Mouse (Mus musculus) small intestine, adult 2 months (tissue): ENCODE data around the gene Dst.

Source experiments
- CTCF ChIP-seq: fragments of 200-500 bp; IDR thresholded peaks from 2 replicates; pipeline ENCODE4 v1.5.1; 2012; ENCODE audit warnings: low read depth, mild to moderate bottlenecking, control low read depth, inconsistent platforms, low read length, moderate library complexity, mixed read lengths; ENCODE audit not compliant: insufficient replicate concordance, insufficient read length; ENCODE audit errors: extremely low read depth
- POLR2A ChIP-seq: fragments of 200-500 bp; IDR thresholded peaks from 2 replicates; pipeline ENCODE4 v1.6.1; 2012; ENCODE audit warnings: low read depth, mild to moderate bottlenecking, control low read depth, inconsistent platforms, low read length, moderate library complexity

DNA sequence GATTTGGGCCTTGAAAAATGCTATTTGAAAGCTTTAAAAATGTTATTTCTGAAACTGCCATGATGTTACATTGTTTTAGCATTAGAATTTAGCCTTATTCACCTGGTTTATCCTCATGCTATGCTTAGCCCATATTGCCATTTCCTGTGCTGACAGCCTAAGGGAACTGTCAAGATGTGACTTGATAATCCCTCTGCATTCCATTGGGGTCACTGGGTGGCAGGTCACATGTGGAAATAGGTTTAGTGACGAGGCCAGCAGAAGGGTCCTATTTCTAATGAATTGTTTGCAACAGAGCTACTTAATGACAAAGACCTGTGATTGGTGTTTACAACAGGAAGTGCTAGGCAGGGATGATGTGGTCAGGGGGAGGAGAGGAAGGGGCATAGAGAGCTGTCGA is 61.9 kb downstream of the Dst start:
- TF ChIP-seq CTCF = no peak
- TF ChIP-seq POLR2A = no peak
